Mouse (Mus musculus) gastrocnemius, postnatal 36 days (tissue): ENCODE measurements around the gene Slc2a8. TPM values are rescaled to one million over a fixed set of nuclear protein-coding genes. Genes with fewer than 3 reads are reported as not detected.
"Not testable (repeated sequence)": the region's sequence is repeated elsewhere in the genome, so short reads cannot be mapped to it uniquely, and the experiment has no call there.

Experiments
- DNase-seq, 2 experiments: peaks; one replicate each; pipeline ENCODE4 v3.0.0; 2022
- intact Hi-C: fragments of 180-260 bp; cut with DNase I; formaldehyde crosslinking; loops from one replicate; pipeline ENCODE4 v1.15.1; 2025
- long read RNA-seq, 2 experiments: library from polyadenylated mRNA; stranded (forward); transcript quantifications; one replicate each; pipeline ENCODE4 v2.0.0; 2021
- total RNA-seq, 2 experiments: library from RNA; stranded (reverse); gene quantifications; 2 replicates each; pipeline ENCODE4 v1.2.3; 2021

The Slc2a8 gene
- total RNA-seq: 1 to 10 TPM; 9.1 to 10.0 TPM
- long read RNA-seq, experiment 1, transcript Slc2a8-201 (10 exons, 2,108 nt): major isoform, 8 of 24 reads
- long read RNA-seq, experiment 1, partial matches to known transcripts: 0 of 24 reads
- long read RNA-seq, experiment 1, other reads (novel, unspliced or antisense): 16 of 24 reads
- long read RNA-seq, experiment 2, transcript Slc2a8-201 (10 exons, 2,108 nt): major isoform, 10 of 28 reads
- long read RNA-seq, experiment 2, partial matches to known transcripts: 4 of 28 reads
- long read RNA-seq, experiment 2, other reads (novel, unspliced or antisense): 13 of 28 reads

DNA sequence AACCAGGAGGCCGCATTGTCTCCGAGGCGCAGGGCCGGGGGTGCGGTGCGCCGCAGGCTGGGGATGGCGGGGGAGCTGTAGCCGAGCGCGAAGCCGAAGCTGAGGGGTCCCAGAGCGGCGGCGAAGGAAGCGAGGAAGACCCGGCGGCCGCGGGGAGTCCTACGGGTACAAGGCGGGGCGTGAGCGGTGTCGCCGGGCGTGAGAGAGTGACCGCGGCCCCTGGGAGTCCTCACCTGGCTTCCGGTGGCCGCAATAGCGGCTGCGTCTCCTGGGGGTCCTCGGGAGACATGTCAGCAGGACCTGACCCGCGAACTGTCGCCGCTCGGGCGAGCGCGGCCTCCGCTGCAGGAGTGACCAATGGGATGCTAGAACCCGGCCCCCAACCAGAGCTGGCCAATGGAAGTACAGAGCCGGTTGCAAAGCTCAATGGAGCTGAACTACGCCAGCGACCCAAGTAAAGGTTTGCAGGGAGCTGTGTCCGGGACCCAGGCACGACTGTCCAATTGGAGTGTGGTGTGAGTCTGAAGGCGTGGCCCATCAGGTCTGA, at the start of gene Slc2a8:
Gene Slc2a8 (minus strand): TSS at position 359 of the 547 bp plus-strand sequence.
- peak; percentile 80 to 91 for DNase-seq
- intact Hi-C loops: loop anchor here (10.0 kb wide), 1 partner anchor 383 kb away; no protein-coding TSS in a partner anchor

DNA sequence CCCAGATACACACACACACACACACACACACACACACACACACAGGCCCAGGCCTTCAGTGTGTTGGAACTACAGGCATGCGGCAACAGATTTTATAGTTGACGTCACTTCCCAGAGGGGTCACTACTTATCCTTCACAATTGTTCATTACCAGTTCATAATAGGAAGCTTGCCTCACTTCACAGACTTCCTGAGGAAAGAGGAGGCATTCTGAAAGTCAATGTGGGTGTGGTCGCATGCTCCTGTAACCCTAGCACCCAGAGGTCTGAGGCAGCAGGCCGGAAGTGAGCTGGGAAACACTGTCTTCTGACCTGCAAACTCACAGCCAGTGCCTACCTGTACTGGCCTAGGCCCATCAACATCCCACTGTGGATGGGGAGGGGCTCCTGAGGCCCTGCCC, 43.2 kb upstream of the Slc2a8 start:
- intact Hi-C loops: no loop called here
- no peak for DNase-seq

- DNase-seq: no peak
- intact Hi-C loops: no loop called here
These were observed 42.7 kb upstream of the Slc2a8 start for GRCm38 (mm10) chr2:33024564-33024963.

DNA sequence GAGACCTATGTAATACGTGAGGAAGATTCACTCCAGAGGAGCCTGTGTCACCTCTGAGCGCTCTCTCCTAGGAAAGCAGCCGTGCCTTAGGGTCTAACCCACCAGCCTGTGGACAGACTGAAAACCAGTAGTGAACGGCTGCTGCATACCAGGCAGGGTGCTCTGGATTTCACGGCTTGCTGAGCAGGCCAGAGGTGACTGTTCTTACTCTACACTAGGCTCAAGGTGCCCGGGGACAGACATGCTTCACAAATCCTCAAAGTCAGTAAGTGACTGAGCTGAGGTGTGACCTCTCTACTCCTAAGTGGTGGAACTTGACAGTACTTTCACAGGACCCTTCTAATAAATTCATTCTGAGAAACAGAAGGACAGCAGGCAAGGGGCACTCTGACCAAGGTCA, 41.0 kb upstream of the Slc2a8 start:
- intact Hi-C loops: no loop called here
- no peak for DNase-seq

- peak; percentile 20 to 39 for DNase-seq
- intact Hi-C loops: no loop called here
These were observed 36.1 kb upstream of the Slc2a8 start for GRCm38 (mm10) chr2:33018026-33018425.

GRCm38 (mm10) chr2:33017191-33017590, 35.3 kb upstream of the Slc2a8 start:
- no peak for DNase-seq
- intact Hi-C loops: no loop called here

- intact Hi-C loops: no loop called here
- no peak for DNase-seq
These were observed 33.0 kb upstream of the Slc2a8 start for GRCm38 (mm10) chr2:33014877-33015276.

GRCm38 (mm10) chr2:33009055-33009454, 27.2 kb upstream of the Slc2a8 start:
- intact Hi-C loops, DNase-seq: not testable (repeated sequence)

- DNase-seq: no peak
These were observed 23.2 kb upstream of the Slc2a8 start for GRCm38 (mm10) chr2:33005041-33005440.

DNA sequence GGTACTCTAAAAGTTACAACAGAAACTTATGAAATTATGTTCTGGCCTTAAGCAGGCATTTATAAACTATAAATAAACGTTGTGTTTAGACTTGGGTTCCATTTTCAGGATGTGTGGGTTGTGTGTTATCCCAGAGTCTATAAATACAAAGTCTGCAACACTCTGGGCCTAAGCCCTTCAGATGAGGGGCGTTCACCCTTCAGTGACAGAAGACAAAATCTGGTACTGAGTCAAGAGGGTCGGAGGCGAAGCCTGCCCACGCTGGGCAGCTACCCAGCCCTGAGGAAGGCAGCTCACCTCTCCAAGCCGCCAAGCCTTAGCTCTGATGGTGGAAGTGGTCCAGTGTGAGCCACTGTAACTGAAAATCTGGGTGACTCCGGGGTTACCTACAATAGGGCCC, 20.3 kb upstream of the Slc2a8 start:
- DNase-seq: no peak
- intact Hi-C loops: no loop called here

More at GRCm38 (mm10) chr2:33005041-33005440, 23.2 kb upstream of the Slc2a8 start:
- intact Hi-C loops: no loop called here

DNA sequence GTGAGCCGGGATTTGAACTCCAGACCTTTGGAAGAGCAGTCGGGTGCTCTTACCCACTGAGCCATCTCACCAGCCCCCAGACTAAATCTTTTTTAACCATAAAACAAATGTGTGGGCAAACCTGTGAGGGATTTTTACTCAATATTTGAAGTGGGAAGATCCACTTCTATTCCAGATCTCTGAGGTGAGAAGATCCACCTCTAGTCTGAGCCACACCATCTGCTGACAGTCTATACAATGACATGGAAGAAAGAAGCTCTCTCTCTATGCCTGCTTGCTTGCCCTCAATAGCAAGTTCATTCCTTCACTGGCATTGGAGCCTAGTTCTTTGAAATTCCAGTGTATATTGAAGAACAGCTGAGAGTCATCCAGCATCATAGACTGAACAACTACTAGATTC, 17.9 kb upstream of the Slc2a8 start:
- no peak for DNase-seq
- intact Hi-C loops: no loop called here

DNA sequence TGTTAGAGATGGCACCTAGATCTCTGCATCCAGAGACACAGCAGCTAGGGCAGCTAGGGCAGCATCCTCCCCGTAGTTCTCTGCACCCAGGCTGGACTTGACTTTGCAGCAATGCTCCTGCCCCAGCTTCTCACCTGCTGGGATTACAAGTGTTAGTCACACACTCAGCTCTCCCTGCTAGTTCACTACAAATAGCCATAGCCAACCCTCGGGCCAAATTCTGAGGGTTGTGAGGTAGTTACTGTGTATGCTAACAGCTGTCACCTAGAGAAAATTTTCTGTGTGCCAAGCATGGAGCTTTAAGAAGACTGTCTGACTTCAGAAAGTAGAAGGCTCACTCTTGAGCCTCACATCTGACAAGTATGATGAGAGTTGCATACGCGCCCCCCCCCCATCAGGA, 15.9 kb upstream of the Slc2a8 start:
- intact Hi-C loops: no loop called here
- no peak for DNase-seq

DNA sequence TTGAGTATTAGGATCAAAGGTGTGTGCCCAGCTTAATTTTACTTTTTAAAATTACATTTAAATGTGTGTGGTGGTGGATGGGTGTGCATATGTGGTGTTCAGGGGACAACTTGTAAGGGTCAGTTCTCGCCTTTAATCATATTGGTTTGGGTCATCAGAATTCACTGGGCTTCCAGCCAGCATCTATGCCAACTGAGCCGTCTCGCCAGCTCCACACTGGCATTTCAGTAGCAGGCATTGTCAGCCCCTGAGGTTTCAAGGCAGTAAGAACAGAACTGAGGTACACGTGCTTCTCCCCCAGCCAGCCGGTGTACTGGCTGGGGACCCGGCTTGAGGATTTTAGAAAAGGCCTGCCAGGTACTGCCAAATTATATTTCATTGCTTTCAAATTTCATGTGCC, 15.2 kb upstream of the Slc2a8 start:
- intact Hi-C loops: no loop called here
- no peak for DNase-seq

- DNase-seq: no peak
- intact Hi-C loops: no loop called here
These were observed 10.2 kb upstream of the Slc2a8 start for GRCm38 (mm10) chr2:32992130-32992529.

DNA sequence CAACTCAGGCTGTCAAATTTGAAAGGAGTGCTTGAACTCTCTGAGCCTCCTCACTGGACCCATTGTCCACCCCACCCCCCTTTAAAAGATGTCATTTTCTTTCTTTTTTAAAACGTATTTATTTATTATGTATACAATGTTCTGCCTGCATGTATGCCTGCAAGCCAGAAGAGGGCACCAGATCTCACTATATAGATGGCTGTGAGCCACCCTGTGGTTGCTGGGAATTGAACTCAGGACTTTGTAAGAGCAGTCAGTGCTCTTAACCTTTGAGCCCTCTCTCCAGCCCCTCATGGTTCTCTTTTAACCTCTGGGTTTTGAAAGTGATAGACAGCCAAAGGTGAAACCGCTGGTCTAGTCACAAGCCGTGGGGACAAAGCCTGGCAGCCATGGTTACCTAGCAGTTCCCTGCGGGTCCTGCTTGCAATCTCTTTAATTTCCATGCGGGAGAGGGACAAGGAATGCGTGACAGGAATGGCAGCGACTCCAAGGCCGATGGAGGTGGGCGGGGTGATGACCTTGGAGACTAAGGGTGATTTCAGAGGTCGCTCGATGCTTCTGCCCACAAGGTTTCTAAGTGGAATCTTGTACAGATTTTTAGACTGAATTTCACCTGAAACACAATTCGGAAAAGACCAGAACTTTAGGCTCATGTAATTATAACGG, 8.4 kb upstream of the Slc2a8 start:
- intact Hi-C loops: no loop called here
- DNase-seq: no peak

DNA sequence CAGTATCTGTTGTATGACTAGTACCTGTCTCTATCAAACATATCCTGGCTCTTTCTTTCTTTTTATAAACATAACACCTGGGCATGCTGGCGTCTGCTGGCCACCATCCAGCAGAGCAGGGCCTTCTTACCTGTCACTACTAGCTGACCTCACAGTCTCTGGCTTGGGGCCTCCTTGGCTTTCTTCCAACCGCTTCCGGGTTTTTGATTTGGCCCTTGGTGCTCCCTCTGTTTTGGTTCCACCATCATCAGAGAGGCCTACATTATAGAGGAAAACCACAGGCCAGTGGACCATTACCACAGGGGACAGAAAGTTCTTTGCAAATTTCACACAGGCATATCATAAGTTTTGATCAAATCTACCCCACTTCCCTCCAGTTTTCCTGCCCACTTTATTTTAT, 7.5 kb upstream of the Slc2a8 start:
- no peak for DNase-seq
- intact Hi-C loops: loop anchor here (10.0 kb wide), 1 partner anchor 375 kb away; no protein-coding TSS in a partner anchor

DNA sequence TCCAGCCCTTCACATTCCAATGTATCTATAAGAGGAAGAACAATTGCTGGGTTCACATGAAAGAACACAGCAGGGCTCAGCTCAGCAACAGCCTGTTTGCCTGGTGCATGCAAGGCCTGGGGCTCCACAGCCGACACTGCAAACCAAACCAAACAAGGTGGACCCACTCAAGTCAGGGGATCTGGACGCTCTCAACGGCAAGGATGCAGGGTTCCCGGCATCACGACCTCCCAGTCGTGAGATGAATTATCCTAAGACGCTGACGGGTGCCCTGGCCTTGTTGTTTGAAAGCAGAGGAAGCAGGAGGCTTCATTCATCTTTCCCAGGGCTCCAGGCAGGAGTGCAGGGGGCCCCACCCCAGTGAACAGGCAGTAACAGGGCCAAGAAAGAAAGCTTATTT, 4.0 kb upstream of the Slc2a8 start:
- intact Hi-C loops: loop anchor here (10.0 kb wide), 1 partner anchor 379 kb away; no protein-coding TSS in a partner anchor
- DNase-seq: no peak

DNA sequence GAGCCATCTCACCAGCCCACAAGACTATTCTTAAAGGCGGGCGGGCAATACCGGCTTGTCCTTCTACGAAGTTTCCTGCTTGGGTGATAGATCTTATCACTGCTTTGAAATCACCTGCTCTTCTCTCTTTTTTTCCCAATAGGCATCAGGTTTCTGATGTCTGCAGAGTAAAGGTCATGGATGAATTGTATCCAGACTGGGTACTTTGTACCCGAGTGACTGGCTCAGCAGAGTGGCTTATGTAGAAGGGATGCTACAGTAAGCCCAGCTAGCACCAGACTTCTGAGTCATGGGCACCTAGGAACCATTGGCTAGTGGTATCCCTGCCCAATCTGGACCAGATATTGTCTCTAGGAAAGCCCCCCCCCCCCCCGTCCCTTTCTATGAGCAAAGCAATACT, 1.7 kb upstream of the Slc2a8 start:
- no peak for DNase-seq
- intact Hi-C loops: loop anchor here (10.0 kb wide), 1 partner anchor 381 kb away; no protein-coding TSS in a partner anchor

- intact Hi-C loops: loop anchor here (10.0 kb wide), 1 partner anchor 382 kb away; no protein-coding TSS in a partner anchor
- no peak for DNase-seq
These were observed 817 bp upstream of the Slc2a8 start for GRCm38 (mm10) chr2:32982700-32983099.

GRCm38 (mm10) chr2:32981281-32981680, 602 bp downstream of the Slc2a8 start:
- intact Hi-C loops: loop anchor here (10.0 kb wide), 1 partner anchor 384 kb away; no protein-coding TSS in a partner anchor
- no peak for DNase-seq

GRCm38 (mm10) chr2:32979675-32980074, 2.2 kb downstream of the Slc2a8 start:
- intact Hi-C loops: loop anchor here (10.0 kb wide), 1 partner anchor 385 kb away; no protein-coding TSS in a partner anchor

More at GRCm38 (mm10) chr2:32979675-32980074, 2.2 kb downstream of the Slc2a8 start:
- no peak for DNase-seq
